Mouse (Mus musculus) liver, adult 2 months (tissue): Measurements from ENCODE around the gene Bri3bp. TPM values are rescaled to one million over a fixed set of nuclear protein-coding genes. Genes with fewer than 3 reads are reported as not detected.

Source experiments
- DNase-seq: peaks from one replicate; pipeline ENCODE4 v3.0.0-alpha.2; 2011; ENCODE audit warnings: low read depth, low spot score; ENCODE audit errors: extremely low read depth
- H3K27ac ChIP-seq: fragments of 200-500 bp; replicated peaks from 2 replicates; pipeline ENCODE4 v1.5.1; 2012; ENCODE audit warnings: low read depth, mild to moderate bottlenecking, control low read depth, inconsistent platforms, low read length; ENCODE audit not compliant: insufficient read depth
- H3K27me3 ChIP-seq: fragments of 200-500 bp; 2 replicates; pipeline ENCODE4 v1.6.1; 2012; ENCODE audit warnings: mild to moderate bottlenecking, moderate library complexity, low read length, inconsistent platforms; ENCODE audit not compliant: control insufficient read depth, insufficient read depth
- H3K36me3 ChIP-seq: fragments of 200-500 bp; 2 replicates; pipeline ENCODE4 v1.6.1; 2012; ENCODE audit warnings: low read length, inconsistent platforms; ENCODE audit not compliant: control insufficient read depth, insufficient read depth
- H3K4me1 ChIP-seq: fragments of 200-500 bp; 2 replicates; pipeline ENCODE4 v1.6.1; 2011; ENCODE audit warnings: low read length; ENCODE audit not compliant: control insufficient read depth, insufficient read depth
- H3K4me3 ChIP-seq: fragments of 200-500 bp; 2 replicates; pipeline ENCODE4 v1.5.1; 2011; ENCODE audit warnings: low read depth, mild to moderate bottlenecking, control low read depth, low read length, moderate library complexity; ENCODE audit not compliant: insufficient read depth
- H3K79me2 ChIP-seq: fragments of 200-500 bp; 2 replicates; pipeline ENCODE4 v1.6.1; 2012; ENCODE audit warnings: inconsistent platforms, mild to moderate bottlenecking, low read length, moderate library complexity; ENCODE audit not compliant: control insufficient read depth, insufficient read depth
- H3K9ac ChIP-seq: fragments of 200-500 bp; 2 replicates; pipeline ENCODE4 v1.6.1; 2012; ENCODE audit warnings: low read depth, mild to moderate bottlenecking, control low read depth, inconsistent platforms, low read length
- CTCF ChIP-seq: fragments of 200-500 bp; IDR thresholded peaks from 2 replicates; pipeline ENCODE4 v1.5.1; 2011; ENCODE audit warnings: low read depth, low read length, control low read depth
- POLR2A ChIP-seq: fragments of 200-500 bp; IDR thresholded peaks from 2 replicates; pipeline ENCODE4 v1.6.1; 2011; ENCODE audit warnings: low read length, control low read depth; ENCODE audit not compliant: insufficient read depth; ENCODE audit errors: extremely low read depth
- WGBS: fragments of 180-500 bp; shearing (Covaris S2); methylation state at CpG from one replicate; pipeline ENCODE4 v1.1.7; 2018; 5-methylcytosine and 5-hydroxymethylcytosine counted together
- polyA plus RNA-seq: library from polyadenylated mRNA; depleted of rRNA; stranded (reverse); fragments of >200 nt; gene quantifications from 2 replicates; pipeline ENCODE4 v1.2.3, GENCODE M21; 2012
- total RNA-seq: library from RNA; depleted of rRNA; stranded (reverse); fragments of >200 nt; gene quantifications from 2 replicates; pipeline ENCODE4 v1.2.3, GENCODE M21; 2014

Gene Bri3bp
- total and polyA plus RNA-seq, 2 experiments = 7.7 to 23.0 TPM

DNA sequence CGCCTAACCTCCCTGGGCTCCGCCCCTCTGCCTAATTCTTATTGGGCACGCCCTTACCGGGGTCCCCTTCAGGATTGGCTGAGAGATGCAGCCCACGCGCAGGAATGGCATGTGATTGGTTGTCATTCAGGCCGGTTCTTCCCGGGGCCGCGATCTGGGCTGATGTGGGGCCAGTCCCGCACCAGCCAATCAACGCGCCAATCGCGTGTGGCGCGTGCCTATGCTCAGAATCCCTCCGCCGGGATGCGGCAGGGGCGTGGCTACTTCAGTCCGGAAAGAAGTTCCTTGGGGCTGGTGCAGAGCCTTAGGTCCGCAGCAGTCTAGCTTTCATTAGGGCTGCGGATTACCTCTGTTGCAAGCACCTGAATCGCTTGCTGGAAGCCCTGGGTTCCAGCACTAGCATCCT lies 24.3 kb downstream of the Bri3bp start:
- H3K79me2 ChIP-seq = no peaks in the 10 kb centered on the region
- TF ChIP-seq CTCF (no peak), POLR2A (peak; percentile 89; the same call in 1 of the 2 replicates)
- H3K9ac ChIP-seq = peak overlapping the region; percentile 12; the same call in 1 of the 2 replicates
- no peaks in the 10 kb centered on the region for H3K36me3 ChIP-seq
- H3K27me3 ChIP-seq = no peaks in the 10 kb centered on the region
- H3K27ac ChIP-seq = peak overlapping the region; percentile 93
- DNase-seq = peak; percentile 97
- peaks cover 27% of the 10 kb centered on the region for H3K4me1 ChIP-seq
- peak overlapping the region; percentile 59 for H3K4me3 ChIP-seq
- under 1% methylated on average over 25 of the region's 25 CpGs for WGBS

DNA sequence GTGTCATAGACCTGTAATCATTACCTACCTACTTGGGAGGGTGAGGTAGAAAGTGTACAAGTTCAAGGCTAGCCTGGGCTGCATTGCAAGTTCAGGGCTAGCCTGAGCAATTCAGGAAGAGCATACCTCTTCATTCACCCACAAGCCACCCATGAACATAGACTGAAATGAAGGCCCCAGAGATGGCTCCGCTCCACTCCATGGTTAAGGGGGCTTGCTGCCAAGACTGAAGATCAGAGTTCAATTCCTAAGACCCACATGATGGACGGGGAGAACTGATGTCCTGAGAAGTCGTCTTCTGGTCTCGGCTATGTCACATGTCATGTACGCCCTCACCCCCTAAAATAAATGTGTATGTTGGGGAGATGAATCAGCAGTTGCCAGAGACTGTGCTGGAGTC lies 25.1 kb downstream of the Bri3bp start:
- peak overlapping the region; percentile 59 for H3K4me3 ChIP-seq

DNA sequence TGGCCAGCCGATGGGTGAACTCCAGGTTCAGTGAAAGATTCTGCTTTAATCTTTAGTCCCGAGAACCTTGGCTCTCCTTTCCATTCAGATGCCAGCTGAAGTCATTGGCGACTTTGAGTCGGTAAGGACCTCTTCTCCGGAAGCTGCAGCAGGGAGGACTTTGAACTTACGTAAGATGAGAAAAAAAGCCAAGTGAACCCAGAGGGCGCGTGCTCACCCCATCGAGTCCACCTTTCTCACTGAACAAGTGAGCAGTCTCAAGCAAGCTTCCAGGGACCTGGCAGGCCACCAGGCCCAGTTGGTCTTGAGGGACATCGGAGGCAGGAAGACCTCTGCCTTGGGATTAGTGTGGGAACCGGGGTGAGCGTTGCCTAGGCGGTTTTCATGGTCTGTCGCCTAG lies 25.9 kb downstream of the Bri3bp start:
- Histone ChIP-seq H3K79me2 (no peaks in the 10 kb centered on the region), H3K27me3 (no peaks in the 10 kb centered on the region), H3K36me3 (no peaks in the 10 kb centered on the region), H3K4me1 (peaks cover 27% of the 10 kb centered on the region), H3K9ac (peak overlapping the region; percentile 75), H3K27ac (peak overlapping the region; percentile 98), H3K4me3 (0 out of 2 replicates have a peak overlapping the region, but pooled peaks have one; percentile 0)
- DNase-seq = peak; percentile 95
- WGBS = 31% methylated on average over 14 of the region's 14 CpGs
- TF ChIP-seq CTCF = no peak
- TF ChIP-seq POLR2A = 0 out of 2 replicates have a peak, but pooled peaks have one; percentile 21

More for the DNA sequence above, 25.1 kb downstream of the Bri3bp start:
- Histone ChIP-seq H3K79me2 (no peaks in the 10 kb centered on the region), H3K4me1 (peaks cover 29% of the 10 kb centered on the region), H3K27ac (peak overlapping the region; percentile 93), H3K27me3 (no peaks in the 10 kb centered on the region), H3K36me3 (no peaks in the 10 kb centered on the region), H3K9ac (peak overlapping the region; percentile 75)
- 0 out of 2 replicates have a peak, but pooled peaks have one; percentile 30 for TF ChIP-seq POLR2A
- no peak for TF ChIP-seq CTCF
- DNase-seq = peak; percentile 70
- WGBS = 28% methylated on average over 5 of the region's 5 CpGs

DNA sequence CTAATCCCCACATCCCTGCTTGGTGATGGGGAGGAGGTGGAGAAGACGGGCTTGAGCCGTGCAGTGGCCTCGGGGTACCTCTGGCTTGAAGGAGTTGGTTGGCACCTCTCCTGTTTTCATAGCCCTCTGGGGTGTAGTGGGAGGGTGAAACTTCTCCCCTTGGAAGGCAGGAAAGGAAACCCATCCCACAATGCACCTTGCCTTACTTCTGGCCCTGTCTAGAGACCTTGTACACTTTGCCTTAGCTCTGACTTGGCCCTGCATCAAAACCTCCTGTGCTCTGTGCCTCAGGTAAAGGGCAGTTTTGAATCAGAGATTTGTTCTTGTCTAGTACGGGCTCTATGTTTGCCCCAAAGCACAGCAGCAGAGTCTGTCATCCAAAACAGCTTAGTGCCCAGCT lies 29.3 kb downstream of the Bri3bp start:
- Histone ChIP-seq H3K79me2 (no peaks in the 10 kb centered on the region), H3K36me3 (no peaks in the 10 kb centered on the region), H3K27ac (peak overlapping the region; percentile 49), H3K4me3 (no peak overlapping the region), H3K9ac (peak overlapping the region; percentile 15; the same call in 1 of the 2 replicates), H3K27me3 (no peaks in the 10 kb centered on the region), H3K4me1 (peaks cover 24% of the 10 kb centered on the region)
- no peak for TF ChIP-seq CTCF
- no peak for TF ChIP-seq POLR2A
- WGBS = 75% methylated on average over 4 of the region's 4 CpGs
- DNase-seq = peak; percentile 84

DNA sequence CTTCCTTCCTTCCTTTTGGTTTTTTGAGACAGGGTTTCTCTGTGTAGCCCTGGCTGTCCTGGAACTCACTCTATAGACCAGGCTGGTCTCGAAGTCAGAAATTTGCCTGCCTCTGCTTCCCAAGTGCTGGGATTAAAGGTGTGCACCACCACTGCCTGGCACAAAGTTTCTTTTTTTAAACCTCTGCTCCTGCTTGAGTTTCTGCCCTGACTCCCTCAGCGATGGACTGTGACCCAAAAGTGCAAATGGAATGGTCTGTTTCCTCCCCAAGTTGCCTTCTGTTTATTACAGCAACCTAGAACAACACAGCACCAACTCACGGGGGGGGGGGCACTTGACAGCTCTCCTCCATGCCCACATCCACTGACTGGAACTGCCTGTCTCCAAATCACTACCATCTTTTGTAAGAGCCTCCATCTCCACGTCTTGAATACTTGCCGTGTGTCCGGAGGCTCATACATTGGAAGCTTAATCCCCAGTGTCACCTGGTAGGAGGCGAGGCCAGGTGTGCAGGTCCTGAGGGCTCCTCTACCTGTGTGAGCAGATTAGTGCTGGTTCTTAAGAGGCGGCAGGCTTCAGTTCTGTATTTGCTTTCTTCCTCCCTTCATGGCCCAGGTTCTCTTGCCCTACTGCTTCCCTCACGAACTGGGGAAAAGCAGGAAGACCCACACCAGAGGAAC lies 31.6 kb downstream of the Bri3bp start:
- no peaks in the 10 kb centered on the region for H3K27me3 ChIP-seq
- no peaks in the 10 kb centered on the region for H3K36me3 ChIP-seq
- TF ChIP-seq POLR2A = no peak
- no peak for TF ChIP-seq CTCF
- no peak overlapping the region for H3K4me3 ChIP-seq
- no peak overlapping the region for H3K9ac ChIP-seq
- peaks cover 22% of the 10 kb centered on the region for H3K79me2 ChIP-seq
- peaks cover 23% of the 10 kb centered on the region; the same call in 1 of the 2 replicates for H3K4me1 ChIP-seq
- 86% methylated on average over 9 of the region's 9 CpGs for WGBS
- H3K27ac ChIP-seq = no peak overlapping the region
- DNase-seq = no peak

DNA sequence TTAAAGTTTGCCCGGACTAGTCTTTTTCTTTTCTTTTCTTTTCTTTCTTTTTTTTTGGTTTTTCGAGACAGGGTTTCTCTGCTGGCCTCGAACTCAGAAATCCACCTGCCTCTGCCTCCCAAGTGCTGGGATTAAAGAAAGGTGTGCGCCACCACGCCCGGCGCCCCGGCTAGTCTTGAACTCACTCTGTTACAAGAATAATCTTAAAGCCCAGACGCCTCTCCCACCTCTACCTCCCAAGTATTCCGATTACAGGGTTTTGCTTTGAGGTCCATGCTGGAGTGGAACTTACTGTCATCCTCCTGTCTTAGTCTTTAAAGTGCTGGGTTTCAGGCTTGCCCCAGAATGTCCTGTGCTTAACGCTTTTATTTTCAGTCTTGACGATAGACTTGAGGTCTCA lies 33.7 kb downstream of the Bri3bp start:
- peaks cover 31% of the 10 kb centered on the region for H3K4me1 ChIP-seq
- peaks cover 2% of the 10 kb centered on the region for H3K36me3 ChIP-seq

More for the DNA sequence above, 33.7 kb downstream of the Bri3bp start:
- Histone ChIP-seq H3K27ac (peak overlapping the region; percentile 18), H3K27me3 (no peaks in the 10 kb centered on the region), H3K9ac (peak overlapping the region; percentile 35; the same call in 1 of the 2 replicates), H3K4me3 (no peak overlapping the region), H3K79me2 (peaks cover 37% of the 10 kb centered on the region)
- no peak for DNase-seq
- 64% methylated on average over 12 of the region's 12 CpGs for WGBS
- TF ChIP-seq POLR2A (no peak), CTCF (no peak)
